Mouse (Mus musculus) C2C12 (cell line): ENCODE measurements around the gene Ddx27.

ENCODE experiments used
- CEBPB ChIP-seq: IDR thresholded peaks from one replicate; pipeline ENCODE4 v1.6.1; 2011; ENCODE audit warnings: low read depth, mild to moderate bottlenecking, control low read depth, moderate library complexity
- CTCF ChIP-seq: IDR thresholded peaks from one replicate; pipeline ENCODE4 v1.5.1; 2011; ENCODE audit not compliant: control insufficient read depth, insufficient read depth, insufficient read length
- MAX ChIP-seq: IDR thresholded peaks from one replicate; pipeline ENCODE4 v1.6.1; 2011; ENCODE audit warnings: mild to moderate bottlenecking, control low read depth
- MYOD1 ChIP-seq: IDR thresholded peaks from one replicate; pipeline ENCODE4 v1.6.1; 2011; ENCODE audit warnings: low read depth; ENCODE audit not compliant: control insufficient read depth, insufficient read length
- MYOG ChIP-seq: IDR thresholded peaks from one replicate; pipeline ENCODE4 v1.6.1; 2011; ENCODE audit not compliant: control insufficient read depth, insufficient read length; ENCODE audit errors: extremely low read depth
- USF1 ChIP-seq: IDR thresholded peaks from one replicate; pipeline ENCODE4 v1.6.1; 2011; ENCODE audit warnings: low read depth, mild to moderate bottlenecking, control low read depth, moderate library complexity

- no peak for TF ChIP-seq CTCF
- TF ChIP-seq MAX: no peak
- TF ChIP-seq CEBPB: no peak
- no peak for TF ChIP-seq USF1
- TF ChIP-seq MYOD1: no peak
- no peak for TF ChIP-seq MYOG
These were observed 43.2 kb downstream of the Ddx27 start for GRCm38 (mm10) chr2:167058201-167058600.
